Mouse (Mus musculus) stomach, postnatal 0 days (tissue): ENCODE data around the gene Arid1a. TPM values are rescaled to one million over a fixed set of nuclear protein-coding genes. Genes with fewer than 3 reads are reported as not detected.

Experiments
- ATAC-seq: fragments of 200-750 bp; cut with Nextera tagmentation; 2 replicates; pipeline ENCODE4 v1.8.0; 2017; ENCODE audit not compliant: low FRiP score, low TSS enrichment
- DNase-seq: peaks from one replicate; pipeline ENCODE4 v3.0.0-alpha.2; 2016; ENCODE audit warnings: low spot score
- H3K27ac ChIP-seq: fragments of 300-500 bp; sonication (generic); replicated peaks from 2 replicates; pipeline ENCODE4 v1.5.1; 2014; ENCODE audit warnings: mild to moderate bottlenecking, control low read depth
- H3K27me3 ChIP-seq: fragments of 300-500 bp; sonication (generic); 2 replicates; pipeline ENCODE4 v1.6.1; 2014; ENCODE audit warnings: low read length; ENCODE audit not compliant: control insufficient read depth, insufficient read depth
- H3K36me3 ChIP-seq: fragments of 300-500 bp; sonication (generic); 2 replicates; pipeline ENCODE4 v1.6.1; 2014; ENCODE audit warnings: low read length, mixed read lengths; ENCODE audit not compliant: control insufficient read depth, insufficient read depth
- H3K4me1 ChIP-seq: fragments of 300-500 bp; sonication (generic); replicated peaks from 2 replicates; pipeline ENCODE4 v1.6.1; 2014; ENCODE audit warnings: antibody characterized with exemption; ENCODE audit not compliant: control insufficient read depth, insufficient read depth
- H3K4me2 ChIP-seq: fragments of 300-500 bp; sonication (generic); replicated peaks from 2 replicates; pipeline ENCODE4 v1.6.1; 2014; ENCODE audit warnings: low read depth, mild to moderate bottlenecking, control low read depth, moderate library complexity
- H3K4me3 ChIP-seq: fragments of 300-500 bp; sonication (generic); 2 replicates; pipeline ENCODE4 v1.5.1; 2014; ENCODE audit warnings: low read depth, low read length, control low read depth
- H3K9ac ChIP-seq: fragments of 300-500 bp; sonication (generic); 2 replicates; pipeline ENCODE4 v1.6.1; 2014; ENCODE audit warnings: mild to moderate bottlenecking, low read length, control low read depth, mixed read lengths
- H3K9me3 ChIP-seq: fragments of 300-500 bp; sonication (generic); 2 replicates; pipeline ENCODE4 v1.6.1; 2016; ENCODE audit warnings: low read length; ENCODE audit not compliant: control insufficient read depth
- CTCF ChIP-seq: IDR thresholded peaks from 2 replicates; pipeline ENCODE4 v1.5.1; 2016; ENCODE audit warnings: antibody characterized with exemption, low read depth, mild to moderate bottlenecking, moderate library complexity
- EP300 ChIP-seq: optimal IDR thresholded peaks from 2 replicates; pipeline ENCODE3; 2016; ENCODE audit warnings: antibody characterized with exemption
- WGBS: fragments of 180-500 bp; shearing (Covaris S2); extraction: QIAGEN DNeasy Blood & Tissue Kit; methylation state at CpG from one replicate; pipeline ENCODE4 v1.1.7; 2014; 5-methylcytosine and 5-hydroxymethylcytosine counted together
- polyA plus RNA-seq: library from polyadenylated mRNA; unstranded; fragments of >200 nt; fragmentation: Nextera tagmentation; extraction: Ambion mirVana; gene quantifications from 2 replicates; pipeline ENCODE4 v1.2.1, GENCODE M21; 2015

The Arid1a gene
- polyA plus RNA-seq, 1 experiment from 2014 or later = 8.7 TPM

- H3K36me3 ChIP-seq = no peaks in the 10 kb centered on the region
- H3K4me2 ChIP-seq = no peak overlapping the region; the same call in 1 of the 2 replicates
- DNase-seq = peak; percentile 59
These were observed 49.6 kb downstream of the Arid1a start for GRCm38 (mm10) chr4:133706956-133707355.

GRCm38 (mm10) chr4:133705062-133705461 lies 51.5 kb downstream of the Arid1a start:
- no peak for TF ChIP-seq CTCF
- TF ChIP-seq EP300 = no peak
- Histone ChIP-seq H3K27ac (peak overlapping the region; percentile 46; the same call in 1 of the 2 replicates), H3K4me1 (peaks cover 11% of the 10 kb centered on the region), H3K9ac (no peak overlapping the region), H3K4me2 (no peak overlapping the region), H3K4me3 (no peak overlapping the region), H3K9me3 (no peaks in the 10 kb centered on the region), H3K27me3 (no peaks in the 10 kb centered on the region), H3K36me3 (0 out of 2 replicates have a peak, but pooled peaks cover 3% of the 10 kb centered on the region)
- ATAC-seq (peak; percentile 49; the same call in 1 of the 2 replicates), DNase-seq (no peak)
- WGBS = 57% methylated on average over 4 of the region's 4 CpGs

More at GRCm38 (mm10) chr4:133706956-133707355, 49.6 kb downstream of the Arid1a start:
- WGBS = 19% methylated on average over 8 of the region's 8 CpGs
- Histone ChIP-seq H3K9ac (no peak overlapping the region), H3K4me1 (peaks cover 11% of the 10 kb centered on the region), H3K27me3 (no peaks in the 10 kb centered on the region), H3K9me3 (no peaks in the 10 kb centered on the region), H3K27ac (peak overlapping the region; percentile 64), H3K4me3 (no peak overlapping the region)
- peak; percentile 78 for ATAC-seq
- TF ChIP-seq CTCF = no peak
- TF ChIP-seq EP300 = no peak

- H3K9ac ChIP-seq = no peak overlapping the region
- peaks cover 7% of the 10 kb centered on the region; the same call in 1 of the 2 replicates for H3K4me1 ChIP-seq
- H3K36me3 ChIP-seq = peaks cover 3% of the 10 kb centered on the region; the same call in 1 of the 2 replicates
- no peaks in the 10 kb centered on the region for H3K9me3 ChIP-seq
- WGBS = 65% methylated on average over 11 of the region's 11 CpGs
- no peak overlapping the region for H3K4me3 ChIP-seq
- ATAC-seq (0 out of 2 replicates have a peak, but pooled peaks have one; percentile 28), DNase-seq (no peak)
- no peak for TF ChIP-seq CTCF
- TF ChIP-seq EP300 = no peak
- H3K27ac ChIP-seq = no peak overlapping the region
- H3K27me3 ChIP-seq = no peaks in the 10 kb centered on the region
- no peak overlapping the region for H3K4me2 ChIP-seq
These were observed 55.6 kb downstream of the Arid1a start for GRCm38 (mm10) chr4:133700905-133701368.

- Histone ChIP-seq H3K27me3 (no peaks in the 10 kb centered on the region), H3K4me1 (no peaks in the 10 kb centered on the region), H3K9ac (no peak overlapping the region), H3K36me3 (peaks cover 38% of the 10 kb centered on the region), H3K27ac (no peak overlapping the region), H3K4me2 (no peak overlapping the region), H3K4me3 (no peak overlapping the region), H3K9me3 (no peaks in the 10 kb centered on the region)
- no peak for ATAC-seq
- no peak for DNase-seq
- TF ChIP-seq CTCF = 0 out of 2 replicates have a peak, but pooled peaks have one; percentile 3
- TF ChIP-seq EP300 = no peak
- 77% methylated on average over 3 of the region's 3 CpGs for WGBS
These were observed 61.2 kb downstream of the Arid1a start for GRCm38 (mm10) chr4:133695363-133695762.

- Histone ChIP-seq H3K27ac (peak overlapping the region; percentile 40; the same call in 1 of the 2 replicates), H3K36me3 (peaks cover 67% of the 10 kb centered on the region), H3K4me1 (0 out of 2 replicates have a peak, but pooled peaks cover 7% of the 10 kb centered on the region), H3K4me3 (no peak overlapping the region), H3K9ac (no peak overlapping the region), H3K27me3 (no peaks in the 10 kb centered on the region), H3K9me3 (no peaks in the 10 kb centered on the region), H3K4me2 (no peak overlapping the region)
- no peak for ATAC-seq
- peak; percentile 48 for DNase-seq
- TF ChIP-seq EP300 (no peak), CTCF (no peak)
- WGBS = 19% methylated on average over 5 of the region's 5 CpGs
These were observed 66.3 kb downstream of the Arid1a start for GRCm38 (mm10) chr4:133690252-133690651.

- no peaks in the 10 kb centered on the region for H3K27me3 ChIP-seq
- H3K9me3 ChIP-seq = no peaks in the 10 kb centered on the region
- H3K4me2 ChIP-seq = no peak overlapping the region
- H3K4me3 ChIP-seq = no peak overlapping the region
- H3K9ac ChIP-seq = no peak overlapping the region
- WGBS = 14% methylated on average over 7 of the region's 7 CpGs
- peaks cover 66% of the 10 kb centered on the region for H3K36me3 ChIP-seq
- peak; percentile 91 for ATAC-seq
- 0 out of 2 replicates have a peak, but pooled peaks cover 7% of the 10 kb centered on the region for H3K4me1 ChIP-seq
- H3K27ac ChIP-seq = peak overlapping the region; percentile 56; the same call in 1 of the 2 replicates
- no peak for TF ChIP-seq CTCF
- TF ChIP-seq EP300 = no peak
- peak; percentile 62 for DNase-seq
These were observed 68.0 kb downstream of the Arid1a start for GRCm38 (mm10) chr4:133688417-133689067.
